Mouse (Mus musculus) liver, adult (tissue): Measurements from ENCODE around the gene Atp5b.

Source experiments
- GATA4 ChIP-seq: IDR thresholded peaks from 2 replicates; pipeline ENCODE4 v1.6.1; 2014; ENCODE audit warnings: mild to moderate bottlenecking, low read length; ENCODE audit not compliant: insufficient replicate concordance

Gene Atp5b

DNA sequence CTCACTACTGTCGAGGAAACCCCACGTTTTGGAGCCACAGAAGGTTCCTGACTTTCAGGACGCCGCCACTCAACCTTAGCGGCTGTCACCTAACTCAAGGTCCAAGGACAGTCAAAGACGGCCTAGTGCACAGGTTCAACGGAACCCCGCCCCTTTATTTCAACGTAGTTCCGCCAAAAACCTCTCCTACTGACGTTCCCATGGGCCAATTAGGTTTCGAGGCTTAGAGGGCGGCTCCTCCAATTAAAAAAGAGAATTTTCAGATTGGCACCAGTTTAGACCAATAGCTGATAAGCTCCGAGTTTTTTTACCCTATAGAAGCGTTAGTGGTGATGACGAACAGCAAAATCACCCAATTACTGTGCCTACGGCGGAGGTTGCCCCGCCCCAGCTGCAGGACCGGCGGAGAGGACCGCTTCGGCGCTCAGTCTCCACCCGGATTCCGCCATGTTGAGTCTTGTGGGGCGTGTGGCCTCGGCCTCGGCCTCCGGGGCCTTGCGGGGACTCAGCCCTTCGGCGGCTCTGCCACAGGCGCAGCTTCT is at the start of gene Atp5b:
Gene Atp5b (plus strand): TSS at position 394 of the 542 bp plus-strand sequence.
- no peak for TF ChIP-seq GATA4

DNA sequence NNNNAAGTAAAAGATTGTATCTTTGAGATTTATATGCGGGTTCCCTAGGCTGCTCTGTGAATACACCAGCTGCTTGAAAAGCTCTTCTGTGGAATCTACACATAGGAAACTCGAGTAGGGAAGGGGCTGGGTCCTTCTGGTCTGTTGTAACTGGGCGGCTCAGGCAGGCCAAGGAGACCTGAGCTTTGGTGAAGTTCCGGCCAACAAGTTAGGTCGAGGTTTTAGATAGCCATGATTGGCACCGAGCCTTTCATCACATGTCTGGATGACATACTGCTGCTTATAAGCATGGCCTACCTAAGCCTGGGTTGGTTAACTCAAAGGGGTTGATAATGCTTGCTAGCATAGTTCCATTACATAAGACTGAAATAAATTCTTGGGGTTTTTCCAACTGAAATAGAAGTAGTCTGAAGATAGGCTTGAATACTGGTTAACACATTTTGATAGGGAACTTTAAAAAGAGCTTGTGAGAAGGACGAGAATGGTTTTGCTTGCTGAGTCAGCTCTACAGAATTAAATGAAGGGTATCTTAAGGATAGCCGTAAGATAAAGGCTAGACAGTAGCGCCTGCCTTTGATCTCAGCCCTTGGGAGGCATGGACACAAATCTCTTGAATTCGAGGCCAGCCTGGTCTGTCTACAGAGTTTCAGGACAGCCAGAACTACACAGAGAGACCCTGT is 46.2 kb upstream of the Atp5b start:
- TF ChIP-seq GATA4: no peak

DNA sequence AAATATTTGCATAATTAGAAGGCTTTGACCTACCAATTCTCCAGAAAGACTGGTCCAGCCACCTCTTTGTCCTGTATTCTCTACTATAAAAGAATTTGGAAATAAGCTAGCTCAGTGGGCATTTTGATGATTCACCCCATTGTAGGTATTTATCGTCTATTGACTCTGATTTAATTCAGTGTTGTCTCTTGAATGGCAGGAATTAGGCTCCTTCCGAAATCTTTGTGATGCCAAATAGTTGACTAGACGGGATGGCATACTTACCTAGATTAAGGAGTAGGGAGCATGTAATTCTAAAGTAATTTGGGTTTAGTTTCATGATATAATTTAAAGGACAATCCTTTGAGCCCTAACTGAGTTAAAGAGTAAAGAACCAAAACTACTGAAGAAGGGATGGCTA is 45.2 kb upstream of the Atp5b start:
- no peak for TF ChIP-seq GATA4

DNA sequence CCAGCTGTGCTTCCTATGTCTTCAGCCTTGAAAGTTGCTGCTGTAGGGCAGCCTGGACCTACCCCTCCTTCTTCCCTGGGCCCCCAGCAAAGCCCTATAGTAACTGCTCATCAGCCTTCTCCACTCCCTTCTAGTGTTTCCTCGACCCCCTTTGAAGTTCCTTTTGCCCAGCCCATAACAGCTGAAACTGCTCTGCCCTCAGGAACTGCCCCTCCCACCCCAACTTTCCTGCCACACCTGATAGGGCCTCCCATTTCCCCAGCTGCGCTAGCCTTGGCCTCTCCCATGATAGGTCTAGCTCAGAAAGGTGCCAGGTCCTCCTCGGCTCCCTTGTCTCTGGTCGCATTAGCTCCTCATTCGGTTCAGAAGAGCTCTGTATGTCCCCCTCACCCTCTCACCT is 43.9 kb upstream of the Atp5b start:
- TF ChIP-seq GATA4: no peak

DNA sequence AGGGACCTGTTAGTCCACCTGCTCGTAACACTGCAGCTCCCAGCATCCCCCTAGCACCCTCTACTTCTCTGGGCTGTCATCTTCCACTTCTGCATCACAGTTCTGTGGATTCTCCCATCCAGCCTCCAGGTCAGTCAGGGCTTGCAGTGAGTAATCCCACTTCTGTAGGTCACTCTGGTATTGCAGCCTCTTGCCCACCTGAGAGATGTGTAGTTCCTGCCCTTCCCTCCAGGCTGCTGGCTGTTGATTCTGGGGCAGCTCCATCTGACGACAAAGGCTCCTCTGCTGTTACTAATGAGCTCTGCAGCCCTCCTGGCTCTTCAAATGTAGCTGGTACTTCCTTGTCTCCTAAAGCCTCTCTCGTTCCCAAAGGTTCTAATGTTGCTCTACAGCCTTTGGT is 43.2 kb upstream of the Atp5b start:
- TF ChIP-seq GATA4: no peak

DNA sequence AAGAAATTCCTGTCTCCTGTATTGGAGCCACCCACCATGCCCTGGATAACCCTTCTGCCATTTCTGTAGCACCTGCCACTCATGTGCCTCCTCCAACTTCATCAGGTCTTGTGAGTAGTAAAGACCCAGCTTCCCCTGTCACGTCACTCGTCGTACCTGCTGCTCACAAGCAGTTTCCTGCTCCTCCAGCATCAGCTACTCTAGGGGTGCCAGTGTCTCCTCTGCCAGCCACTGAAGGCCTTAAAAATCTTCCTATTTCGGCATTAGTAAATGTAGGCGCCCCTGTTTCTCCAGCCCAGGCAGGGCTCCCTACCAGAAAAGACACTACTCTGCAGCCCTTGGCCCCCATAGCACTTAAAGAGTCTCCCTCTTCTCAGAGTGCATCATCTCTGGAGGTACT is 42.8 kb upstream of the Atp5b start:
- TF ChIP-seq GATA4: no peak

DNA sequence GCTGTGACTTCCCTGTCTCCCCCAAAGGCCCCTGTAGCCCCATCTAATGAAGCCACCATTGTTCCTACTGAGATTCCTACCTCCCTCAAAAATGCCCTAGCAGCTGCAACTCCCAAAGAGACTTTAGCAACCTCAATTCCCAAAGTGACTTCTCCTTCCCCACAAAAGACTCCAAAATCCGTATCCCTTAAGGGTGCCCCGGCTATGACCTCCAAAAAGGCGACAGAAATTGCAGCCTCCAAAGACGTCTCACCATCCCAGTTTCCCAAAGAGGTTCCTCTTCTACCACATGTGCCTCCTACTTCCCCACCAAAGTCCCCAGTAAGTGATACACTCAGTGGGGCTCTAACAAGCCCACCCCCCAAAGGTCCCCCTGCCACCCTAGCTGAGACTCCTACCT is 41.4 kb upstream of the Atp5b start:
- no peak for TF ChIP-seq GATA4

DNA sequence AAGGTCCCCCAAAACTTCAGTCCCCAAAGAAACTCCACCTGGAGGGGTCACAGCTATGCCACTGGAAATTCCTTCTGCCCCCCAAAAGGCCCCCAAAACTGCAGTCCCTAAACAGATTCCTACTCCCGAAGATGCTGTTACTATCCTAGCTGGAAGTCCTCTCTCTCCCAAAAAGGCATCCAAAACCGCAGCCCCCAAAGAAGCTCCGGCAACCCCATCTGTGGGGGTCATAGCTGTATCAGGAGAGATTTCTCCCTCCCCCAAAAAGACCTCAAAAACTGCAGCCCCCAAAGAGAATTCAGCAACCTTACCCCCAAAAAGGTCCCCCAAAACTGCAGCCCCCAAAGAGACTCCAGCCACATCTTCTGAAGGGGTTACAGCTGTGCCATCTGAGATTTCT is 40.6 kb upstream of the Atp5b start:
- TF ChIP-seq GATA4: no peak

DNA sequence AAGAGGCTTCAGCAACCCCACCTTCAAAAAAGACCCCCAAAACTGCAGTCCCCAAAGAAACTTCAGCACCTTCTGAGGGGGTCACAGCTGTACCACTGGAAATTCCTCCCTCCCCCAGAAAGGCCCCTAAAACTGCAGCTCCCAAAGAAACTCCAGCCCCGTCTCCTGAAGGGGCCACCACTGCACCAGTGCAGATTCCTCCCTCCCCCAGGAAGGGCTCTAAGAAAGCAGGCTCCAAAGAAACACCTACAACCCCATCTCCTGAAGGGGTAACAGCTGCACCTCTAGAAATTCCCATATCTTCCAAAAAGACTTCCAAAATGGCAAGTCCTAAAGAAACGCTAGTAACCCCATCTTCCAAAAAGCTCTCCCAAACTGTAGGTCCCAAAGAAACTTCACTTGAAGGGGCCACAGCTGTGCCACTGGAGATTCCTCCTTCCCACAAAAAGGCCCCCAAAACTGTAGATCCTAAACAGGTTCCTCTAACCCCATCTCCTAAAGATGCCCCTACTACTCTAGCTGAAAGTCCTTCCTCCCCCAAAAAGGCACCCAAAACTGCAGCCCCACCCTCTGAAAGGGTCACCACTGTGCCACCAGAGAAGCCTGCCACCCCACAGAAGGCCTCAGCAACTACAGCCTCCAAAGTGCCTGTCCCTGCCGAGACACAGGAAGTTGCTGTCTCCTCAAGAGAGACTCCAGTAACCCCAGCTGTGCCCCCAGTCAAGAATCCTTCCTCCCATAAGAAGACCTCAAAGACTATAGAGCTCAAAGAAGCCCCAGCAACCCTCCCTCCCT is 39.8 kb upstream of the Atp5b start:
- no peak for TF ChIP-seq GATA4

DNA sequence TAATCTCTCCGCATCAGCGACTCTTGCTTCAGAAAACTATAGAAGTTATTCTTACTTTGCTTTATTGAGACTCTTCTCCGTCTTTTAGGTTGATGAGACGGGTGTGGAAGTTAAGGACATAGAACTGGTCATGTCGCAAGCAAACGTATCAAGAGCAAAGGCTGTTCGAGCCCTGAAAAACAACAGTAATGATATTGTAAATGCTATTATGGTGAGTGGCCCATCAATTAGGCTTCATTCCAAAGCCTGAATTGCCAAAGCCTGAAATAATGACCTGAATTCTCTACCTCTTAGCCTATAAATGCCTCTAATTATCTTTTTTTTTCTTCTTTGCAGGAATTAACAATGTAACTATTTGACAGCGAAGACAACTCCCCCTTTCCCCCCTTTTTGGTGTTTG is 34.9 kb upstream of the Atp5b start:
- no peak for TF ChIP-seq GATA4

DNA sequence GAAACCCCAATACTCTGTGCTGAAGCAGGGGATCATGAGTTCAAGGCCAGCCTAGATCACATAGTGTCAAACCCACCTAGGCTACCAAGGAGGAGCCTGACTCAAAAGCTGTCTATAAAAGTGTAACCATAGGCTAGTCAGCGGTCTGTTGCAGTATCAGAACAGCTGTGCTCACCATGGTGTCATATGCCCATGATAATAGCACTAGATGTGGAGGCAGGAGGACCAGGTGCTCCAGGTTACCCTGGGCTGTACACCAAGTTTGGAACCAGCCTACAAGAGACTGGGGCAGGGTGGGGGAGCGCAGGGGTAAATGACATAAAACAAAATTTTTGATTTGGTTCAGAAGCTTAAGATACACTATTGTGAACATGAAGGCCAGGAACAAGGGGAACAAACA is 33.3 kb upstream of the Atp5b start:
- no peak for TF ChIP-seq GATA4

DNA sequence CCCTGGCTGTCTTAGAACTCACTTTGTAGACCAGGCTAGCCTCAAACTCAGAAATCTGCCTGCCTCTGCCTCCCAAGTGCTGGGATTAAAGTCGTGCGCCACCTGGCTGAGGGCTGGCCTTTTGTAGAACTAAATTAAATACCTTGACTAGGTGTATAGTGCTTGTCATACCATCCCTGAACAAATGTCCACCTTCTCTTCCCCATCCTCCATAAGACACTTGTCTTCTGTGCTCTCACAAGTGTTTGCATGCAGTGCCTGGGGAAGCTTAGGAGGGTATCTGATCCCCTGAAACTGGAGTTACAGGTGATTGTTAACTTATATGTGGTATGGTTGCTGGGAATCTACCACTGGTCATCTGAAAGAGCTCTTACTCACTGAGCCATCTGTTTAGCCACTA is 32.7 kb upstream of the Atp5b start:
- TF ChIP-seq GATA4: no peak

DNA sequence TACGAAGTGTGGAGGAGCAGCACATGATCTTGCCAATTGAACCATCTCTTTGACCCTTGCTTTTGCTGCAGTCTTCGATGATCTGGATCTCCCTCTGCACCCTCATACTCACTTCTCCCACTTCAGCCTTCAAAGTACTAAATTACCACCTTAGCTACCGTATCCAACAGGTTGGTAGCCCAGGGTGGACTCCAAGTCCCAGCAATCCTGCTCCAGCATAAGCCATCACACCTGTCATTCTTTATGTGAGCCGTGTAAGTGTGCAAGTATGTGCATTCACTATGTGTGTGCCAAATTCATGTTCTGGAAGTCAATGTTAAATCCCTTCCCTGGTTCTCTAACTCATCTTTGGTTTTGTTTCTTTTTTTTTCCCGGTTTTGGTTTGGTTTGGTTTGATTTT is 31.5 kb upstream of the Atp5b start:
- TF ChIP-seq GATA4: no peak

DNA sequence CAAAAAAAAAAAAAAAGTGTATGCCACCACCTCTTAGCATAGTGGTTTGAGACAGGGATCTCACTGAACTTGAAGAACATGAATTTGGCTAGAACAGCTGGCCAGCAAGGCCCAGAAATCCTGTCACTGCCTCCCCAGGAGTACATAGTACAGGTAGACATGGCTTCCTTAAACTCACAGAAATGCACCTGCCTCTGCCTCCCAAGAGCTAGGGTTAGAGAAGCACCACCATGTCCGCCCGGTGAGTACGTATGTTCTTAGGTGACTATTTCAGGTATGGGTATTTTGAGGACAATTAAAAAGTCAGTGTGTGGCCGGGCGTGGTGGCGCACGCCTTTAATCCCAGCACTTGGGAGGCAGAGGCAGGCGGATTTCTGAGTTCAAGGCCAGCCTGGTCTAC is 30.1 kb upstream of the Atp5b start:
- TF ChIP-seq GATA4: no peak

DNA sequence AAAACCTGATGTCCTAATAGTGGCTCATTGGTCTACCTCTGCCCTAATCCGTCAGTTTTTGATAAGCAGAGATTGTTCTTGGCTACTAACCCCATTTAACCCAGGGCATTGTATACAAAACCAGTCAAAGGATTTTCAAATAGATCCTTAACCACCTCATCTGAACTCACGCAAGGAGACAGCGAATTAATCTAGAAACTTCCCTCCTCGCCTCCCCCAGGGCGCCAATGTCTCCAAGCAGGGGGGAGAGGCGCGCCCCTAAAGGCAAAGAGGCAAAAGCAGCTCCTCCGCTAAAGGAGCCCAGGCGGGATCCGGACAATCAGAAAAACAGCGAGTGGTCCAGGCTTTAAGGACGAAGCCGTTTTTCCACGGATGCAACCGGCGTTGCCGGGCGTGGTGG is 24.9 kb upstream of the Atp5b start:
- no peak for TF ChIP-seq GATA4

DNA sequence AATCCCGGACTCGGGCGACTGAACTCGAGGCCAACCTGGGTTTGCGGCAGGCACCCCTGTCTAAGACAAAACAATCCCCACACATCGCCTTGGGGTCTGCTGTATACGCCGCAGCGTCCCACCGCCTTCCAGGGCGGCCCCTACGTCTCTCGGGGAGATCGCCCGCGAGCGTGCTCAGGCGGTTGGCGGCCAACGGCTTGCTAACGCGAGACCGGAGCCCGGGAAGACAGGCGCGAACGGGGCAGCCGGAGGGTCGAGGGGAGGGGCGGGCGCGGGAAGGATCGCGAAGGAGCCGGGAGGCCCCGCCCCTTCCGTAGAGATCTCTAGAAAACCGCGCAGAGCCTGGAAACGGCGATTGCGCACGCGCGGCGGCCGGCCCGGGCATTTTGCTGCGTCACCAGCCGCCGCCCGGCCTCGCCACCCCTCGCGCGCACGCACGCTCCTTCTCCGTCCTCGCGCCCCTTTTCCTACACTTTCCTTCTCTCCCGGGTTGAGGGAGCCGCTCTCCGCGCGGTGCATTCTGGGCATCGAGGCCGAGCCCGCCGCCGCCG is 24.4 kb upstream of the Atp5b start, which contains the start of gene Ptges3:
Gene Ptges3 (plus strand): TSS at position 354 of the 551 bp plus-strand sequence.
- no peak; the same call in 1 of the 2 replicates for TF ChIP-seq GATA4

DNA sequence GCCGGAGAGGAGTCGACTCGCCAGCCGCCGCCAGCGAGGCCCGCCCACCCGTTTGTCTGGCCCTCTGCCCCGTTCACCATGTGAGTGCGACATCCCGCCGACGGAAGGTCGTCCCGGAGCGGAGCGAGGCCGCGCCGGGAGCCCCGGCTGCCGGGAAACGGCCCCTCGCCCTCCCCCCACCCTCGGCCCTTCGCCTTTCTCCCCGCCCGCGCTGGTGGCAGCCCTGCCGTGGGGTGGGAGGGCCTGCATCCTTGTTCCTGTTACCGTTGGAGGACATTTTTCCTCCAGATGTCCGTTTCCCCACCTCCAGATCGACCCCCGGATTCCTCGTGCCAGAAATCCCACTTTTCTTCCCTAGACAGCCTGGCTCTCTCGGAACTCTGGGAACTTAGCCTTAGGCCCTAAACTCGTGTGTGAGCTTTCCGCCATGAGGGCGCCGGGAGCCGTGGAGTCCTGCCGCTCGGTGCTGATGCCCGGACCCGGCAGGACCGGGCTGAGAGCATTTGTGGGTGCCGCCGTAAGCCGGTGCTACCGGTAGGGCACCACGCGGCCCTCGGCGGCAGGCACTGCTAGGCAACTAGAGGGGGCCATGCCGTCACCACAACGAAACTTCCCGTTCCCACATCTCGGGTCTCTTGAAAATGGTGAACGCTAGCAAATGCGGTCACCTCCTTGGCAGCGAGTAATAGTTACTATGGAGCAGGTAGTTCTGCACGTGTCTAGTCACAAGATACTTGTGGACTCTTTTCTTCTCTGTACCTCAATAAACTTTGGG is 23.7 kb upstream of the Atp5b start:
- no peak for TF ChIP-seq GATA4
